Mouse (Mus musculus): ENCODE measurements around the gene Ccdc167. TPM values are rescaled to one million over a fixed set of nuclear protein-coding genes. Genes with fewer than 3 reads are reported as not detected.
A peak's percentile ranks its signal among the peaks of the same experiment; 100 is the strongest.

Gene Ccdc167
- total RNA-seq, 4 experiments from 2014 or later: 12.4 to 14.9 (median 14.1) TPM

- no peak for DNase-seq (ENCODE audit: low spot score)
Observed at GRCm38 (mm10) chr17:29686771-29687170, 30.1 kb downstream of the Ccdc167 start.

GRCm38 (mm10) chr17:29684275-29684674, 32.6 kb downstream of the Ccdc167 start:
- no peak for DNase-seq (ENCODE audit: low spot score)

- peak; percentile 51 for DNase-seq (ENCODE audit: low spot score)
Observed at GRCm38 (mm10) chr17:29683127-29683526, 33.7 kb downstream of the Ccdc167 start.

GRCm38 (mm10) chr17:29682261-29682660, 34.6 kb downstream of the Ccdc167 start:
- no peak for DNase-seq (ENCODE audit: low spot score)

DNA sequence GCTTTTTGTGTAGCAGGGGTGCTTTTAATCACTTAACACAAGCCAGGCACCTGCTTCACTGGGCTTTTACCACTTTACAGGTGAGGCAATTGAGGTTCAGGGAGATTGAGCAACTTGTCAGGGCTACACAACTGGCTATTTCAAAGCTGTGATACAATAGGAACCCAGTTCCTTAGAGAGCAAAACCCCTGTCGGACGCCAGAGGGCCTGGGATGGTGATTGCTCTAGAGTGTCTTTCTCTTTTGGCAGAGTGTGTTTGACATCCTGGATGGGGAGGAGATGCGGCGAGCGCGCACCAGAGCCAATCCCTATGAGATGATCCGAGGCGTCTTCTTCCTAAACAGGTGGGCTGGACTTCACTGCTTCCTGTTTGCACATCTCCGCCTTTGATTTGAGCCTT, 35.2 kb downstream of the Ccdc167 start:
- DNase-seq (ENCODE audit: low spot score): no peak

- no peak for DNase-seq (ENCODE audit: low spot score)
Observed at GRCm38 (mm10) chr17:29680921-29681320, 35.9 kb downstream of the Ccdc167 start.

GRCm38 (mm10) chr17:29680174-29680573, 36.7 kb downstream of the Ccdc167 start:
- DNase-seq (ENCODE audit: low spot score): no peak

GRCm38 (mm10) chr17:29679038-29679767, 37.6 kb downstream of the Ccdc167 start:
- no peak for DNase-seq (ENCODE audit: low spot score)

DNA sequence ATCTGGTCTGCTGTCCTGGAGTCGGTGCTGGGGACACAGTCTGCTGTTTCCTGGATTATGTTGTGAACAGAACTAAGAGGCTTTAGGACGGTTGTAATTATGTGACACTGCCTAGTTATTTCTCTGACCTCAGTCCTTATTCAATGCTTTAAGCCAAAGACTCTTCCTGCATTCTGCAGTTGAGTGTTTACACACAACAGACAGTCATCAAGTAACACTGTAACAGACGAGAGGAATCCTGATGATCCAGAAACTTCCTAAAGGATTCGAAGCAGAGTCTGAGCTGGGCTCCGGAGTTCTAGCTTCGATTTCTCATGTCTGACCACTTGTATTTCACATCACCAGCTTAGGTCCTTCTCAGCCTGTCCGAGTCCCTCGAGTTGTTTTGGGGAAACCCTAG, 38.3 kb downstream of the Ccdc167 start:
- DNase-seq (ENCODE audit: low spot score): no peak

GRCm38 (mm10) chr17:29673325-29673724, 43.5 kb downstream of the Ccdc167 start:
- no peak for DNase-seq (ENCODE audit: low spot score)

DNA sequence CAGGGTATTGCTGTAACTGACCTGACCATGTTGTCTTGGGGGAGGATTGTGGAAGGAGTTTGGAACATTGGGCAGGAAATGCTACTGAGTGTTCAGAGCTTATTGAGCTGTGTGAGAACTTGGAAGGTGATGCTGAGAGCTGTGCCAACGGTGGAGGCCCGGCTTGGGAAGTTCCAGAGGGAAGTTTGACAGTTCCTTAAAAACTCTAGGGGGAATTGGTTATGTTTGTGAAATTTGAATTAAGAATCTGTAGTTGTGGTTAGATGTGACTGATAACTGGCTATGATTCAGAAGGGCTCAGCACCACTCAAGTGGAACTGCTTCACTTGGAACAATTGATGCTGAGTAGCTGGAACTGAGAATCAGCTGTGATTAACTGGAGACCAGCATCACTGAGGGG, 45.8 kb downstream of the Ccdc167 start:
- DNase-seq (ENCODE audit: low spot score): peak; percentile 13

GRCm38 (mm10) chr17:29669936-29670335, 46.9 kb downstream of the Ccdc167 start:
- no peak for DNase-seq (ENCODE audit: low spot score)

- no peak for DNase-seq (ENCODE audit: low spot score)
Observed at GRCm38 (mm10) chr17:29669030-29669429, 47.8 kb downstream of the Ccdc167 start.

- no peak for DNase-seq (ENCODE audit: low spot score)
Observed at GRCm38 (mm10) chr17:29668051-29668986, 48.5 kb downstream of the Ccdc167 start.

DNA sequence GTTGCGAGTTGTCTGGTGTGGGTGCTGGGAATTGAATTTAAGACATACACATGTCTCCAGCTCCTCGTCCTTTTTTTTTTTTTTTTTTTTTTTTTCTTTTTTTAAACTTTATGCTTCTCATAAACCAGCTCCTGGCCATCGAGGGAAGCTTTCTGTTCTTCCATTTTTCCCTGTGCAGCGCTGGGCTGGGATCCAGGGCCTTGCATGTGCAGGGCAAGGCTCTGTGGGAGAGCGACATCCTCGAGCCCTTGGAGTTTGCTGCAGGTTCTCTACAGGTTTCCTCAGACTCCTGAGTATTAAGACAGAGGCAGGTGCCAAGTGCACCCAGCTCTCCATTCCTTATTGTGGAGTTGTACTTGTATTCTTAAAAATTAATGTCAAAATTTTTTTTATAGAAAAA, 54.7 kb downstream of the Ccdc167 start:
- DNase-seq (ENCODE audit: low spot score): no peak

- DNase-seq (ENCODE audit: low spot score): no peak
Observed at GRCm38 (mm10) chr17:29660762-29661391, 56.0 kb downstream of the Ccdc167 start.

- peak; percentile 94 for DNase-seq (ENCODE audit: low spot score)
Observed at GRCm38 (mm10) chr17:29660076-29660761, 56.6 kb downstream of the Ccdc167 start, which contains the start of gene Cmtr1. Gene Cmtr1, plus strand, starts transcription at chr17:29660595.

DNA sequence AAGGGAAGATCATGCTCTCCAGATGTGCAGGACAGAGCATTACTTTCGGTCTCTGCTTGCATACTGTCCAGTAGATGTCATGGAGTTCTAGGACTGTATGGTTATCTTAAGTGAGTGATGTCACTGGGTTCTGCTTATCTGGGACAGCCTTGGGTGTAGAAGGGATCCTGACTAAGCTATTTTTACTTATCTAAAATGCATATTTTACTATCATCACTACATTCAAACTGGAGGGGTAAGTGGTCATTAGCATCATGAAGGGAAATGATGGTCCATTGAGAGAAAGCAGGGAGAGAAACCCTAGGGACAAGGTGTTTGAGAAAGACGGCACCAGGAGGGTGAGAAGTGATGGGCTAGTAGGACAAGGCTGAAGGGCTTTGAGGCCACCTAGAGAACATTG, 58.6 kb downstream of the Ccdc167 start:
- DNase-seq (ENCODE audit: low spot score): no peak

DNA sequence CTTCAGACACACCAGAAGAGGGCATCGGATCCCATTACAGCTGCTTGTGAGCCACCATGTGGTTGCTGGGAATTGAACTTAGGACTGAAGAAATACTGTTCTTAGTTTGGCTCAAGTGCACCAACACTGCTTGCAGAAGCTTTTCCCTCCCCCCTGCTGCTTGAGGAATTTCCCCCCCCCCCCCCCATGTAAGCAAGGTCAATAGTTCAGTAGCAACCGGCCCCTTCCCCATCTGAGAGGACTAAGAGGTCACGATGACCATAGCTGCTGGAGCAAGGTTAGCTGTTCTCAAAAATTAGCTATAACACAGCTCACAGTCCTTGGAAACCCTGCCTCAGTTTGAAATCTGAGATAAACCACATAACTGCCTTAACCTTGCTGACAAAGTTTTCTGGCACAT, 74.6 kb downstream of the Ccdc167 start:
- no peak for DNase-seq (ENCODE audit: low spot score)

DNA sequence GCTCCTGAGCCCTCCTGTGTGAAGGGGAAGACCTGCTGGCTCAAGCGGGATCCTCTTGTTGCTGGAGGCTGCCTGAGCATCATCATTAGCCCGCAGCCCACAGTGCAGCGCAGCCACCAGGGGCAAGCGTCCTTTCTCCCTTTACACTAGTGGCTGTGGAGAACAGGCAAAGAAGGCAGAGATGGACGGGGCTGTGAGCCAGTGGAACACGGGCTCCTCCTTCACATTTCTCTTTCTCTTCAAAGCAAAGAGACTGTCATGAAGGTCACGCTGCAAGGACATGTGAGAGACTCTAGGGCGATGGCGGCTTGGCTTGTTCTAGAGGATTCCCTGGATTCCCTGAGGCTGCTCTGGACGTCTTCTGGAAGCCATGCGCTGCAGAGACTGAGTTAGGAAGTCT, 75.9 kb downstream of the Ccdc167 start:
- DNase-seq (ENCODE audit: low spot score): no peak

DNA sequence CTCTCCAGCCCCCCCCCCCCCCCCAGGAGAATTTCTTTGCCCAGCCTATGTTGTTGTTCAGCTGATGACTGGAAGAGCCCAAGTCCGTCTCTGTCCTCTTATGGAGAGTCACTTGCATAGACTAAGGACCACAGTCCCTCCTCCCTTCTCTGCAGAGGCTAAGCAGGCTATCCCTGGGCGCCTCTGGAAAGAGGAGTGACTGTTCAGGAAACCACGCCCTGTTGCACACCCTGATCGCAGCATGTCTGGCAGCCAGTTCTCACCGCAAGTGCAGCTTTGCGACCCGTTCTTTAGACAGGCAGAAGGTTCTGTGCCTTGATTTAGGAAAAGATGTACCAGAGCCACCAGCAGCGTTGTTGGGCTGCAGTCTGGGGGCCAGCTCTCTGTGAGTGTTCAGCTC, 78.9 kb downstream of the Ccdc167 start:
- no peak for DNase-seq (ENCODE audit: low spot score)

- DNase-seq (ENCODE audit: low spot score): peak; percentile 37
Observed at GRCm38 (mm10) chr17:29637377-29637776, 79.5 kb downstream of the Ccdc167 start.
